Mouse (Mus musculus) bone marrow, adult 2 months (tissue): ENCODE measurements around the gene Slc45a2. TPM values are rescaled to one million over a fixed set of nuclear protein-coding genes. Genes with fewer than 3 reads are reported as not detected.

ENCODE experiments used
- H3K27ac ChIP-seq: fragments of 200-500 bp; 2 replicates; pipeline ENCODE4 v1.5.1; 2012; ENCODE audit warnings: low read depth, mild to moderate bottlenecking, control low read depth, inconsistent platforms, low read length; ENCODE audit not compliant: control insufficient read depth, poor library complexity, insufficient read depth
- H3K4me1 ChIP-seq: fragments of 200-500 bp; 2 replicates; pipeline ENCODE4 v1.6.1; 2011; ENCODE audit warnings: low read length; ENCODE audit not compliant: control insufficient read depth, insufficient read depth
- H3K4me3 ChIP-seq: fragments of 200-500 bp; replicated peaks from 2 replicates; pipeline ENCODE3; 2011; ENCODE audit warnings: mild to moderate bottlenecking, low read depth, low read length, control low read depth; ENCODE audit not compliant: control insufficient read depth
- CTCF ChIP-seq: fragments of 200-500 bp; IDR thresholded peaks from 2 replicates; pipeline ENCODE4 v1.5.1; 2011; ENCODE audit warnings: low read length, control low read depth; ENCODE audit not compliant: control insufficient read depth, insufficient read depth
- POLR2A ChIP-seq: fragments of 200-500 bp; IDR thresholded peaks from 2 replicates; pipeline ENCODE4 v1.6.1; 2011; ENCODE audit warnings: low read depth, mild to moderate bottlenecking, control low read depth, low read length, borderline replicate concordance; ENCODE audit not compliant: control insufficient read depth
- WGBS: fragments of 180-500 bp; shearing (Covaris S2); methylation state at CpG from one replicate; pipeline ENCODE4 v1.1.7; 2018; 5-methylcytosine and 5-hydroxymethylcytosine counted together
- polyA plus RNA-seq: library from polyadenylated mRNA; stranded (reverse); fragments of >200 nt; gene quantifications from 2 replicates; pipeline ENCODE4 v1.2.4, GENCODE M21; 2011; ENCODE audit warnings: low replicate concordance; ENCODE audit not compliant: missing spikeins, insufficient read depth, insufficient read length

Gene Slc45a2
- polyA plus RNA-seq, 1 experiment: not detected

- Histone ChIP-seq H3K4me3 (no peak overlapping the region), H3K27ac (no peak overlapping the region), H3K4me1 (no peaks in the 10 kb centered on the region)
- WGBS: 69% methylated on average over 4 of the region's 4 CpGs
- no peak for TF ChIP-seq CTCF
- no peak for TF ChIP-seq POLR2A
Observed at GRCm38 (mm10) chr15:11026801-11027561, 26.5 kb downstream of the Slc45a2 start.

DNA sequence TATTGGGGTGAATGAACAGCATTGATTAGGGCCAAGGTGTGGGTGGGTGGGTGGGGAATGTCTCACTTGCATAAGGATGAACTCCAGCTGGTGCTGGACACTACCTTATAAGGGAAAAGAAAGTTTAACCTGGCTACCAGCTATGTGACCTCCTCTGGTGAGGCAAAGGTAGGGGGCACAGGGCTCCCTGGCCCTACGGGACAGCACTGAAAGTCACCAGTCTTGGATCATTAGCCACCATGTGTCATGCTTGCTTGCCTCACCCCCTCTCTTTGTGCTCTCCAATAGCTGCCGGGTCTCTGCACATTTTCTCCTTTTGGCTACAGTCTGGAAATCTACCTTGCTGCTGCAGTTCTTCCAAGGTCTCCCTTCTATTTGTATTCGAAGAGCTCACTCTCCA lies 29.7 kb downstream of the Slc45a2 start:
- Histone ChIP-seq H3K4me1 (no peaks in the 10 kb centered on the region), H3K4me3 (no peak overlapping the region), H3K27ac (no peak overlapping the region)
- 69% methylated on average over 3 of the region's 3 CpGs for WGBS
- no peak for TF ChIP-seq CTCF
- TF ChIP-seq POLR2A: no peak

DNA sequence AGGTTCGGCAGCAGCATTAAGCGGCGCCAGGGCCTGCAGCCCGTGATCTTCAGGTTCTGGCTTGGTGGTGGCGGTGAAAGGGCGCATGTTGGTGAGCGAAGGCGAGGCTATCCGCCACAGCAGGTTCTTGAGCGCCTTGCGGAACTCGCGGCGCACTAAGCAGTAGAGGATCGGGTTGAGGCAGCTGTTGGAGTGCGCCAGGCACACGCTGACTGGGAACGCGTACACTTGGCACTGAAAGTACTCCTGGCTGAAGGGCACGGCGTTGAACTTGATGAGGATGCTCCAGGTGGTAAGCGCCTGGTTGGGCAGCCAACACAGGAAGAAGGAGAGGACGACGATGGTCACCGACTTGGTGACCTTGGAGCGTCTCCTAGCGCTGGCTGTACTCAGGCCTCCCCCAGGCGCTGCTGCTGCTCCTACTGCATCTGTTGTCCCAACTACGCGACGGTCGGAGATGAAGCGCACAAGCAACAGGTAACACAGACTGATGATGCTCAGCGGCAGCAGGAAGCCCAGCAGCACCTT lies 35.5 kb downstream of the Slc45a2 start:
- Histone ChIP-seq H3K27ac (no peak overlapping the region), H3K4me1 (no peaks in the 10 kb centered on the region), H3K4me3 (no peak overlapping the region)
- TF ChIP-seq CTCF: no peak
- 4% methylated on average over 33 of the region's 34 CpGs for WGBS

- no peak for TF ChIP-seq CTCF
- TF ChIP-seq POLR2A: no peak
- no peaks in the 10 kb centered on the region for H3K4me1 ChIP-seq
- H3K4me3 ChIP-seq: no peak overlapping the region
- WGBS: 4% methylated on average over 49 of the region's 49 CpGs
- H3K27ac ChIP-seq: no peak overlapping the region
Observed at GRCm38 (mm10) chr15:11036535-11037375, 36.2 kb downstream of the Slc45a2 start.

- H3K4me3 ChIP-seq: no peak overlapping the region
- H3K4me1 ChIP-seq: no peaks in the 10 kb centered on the region
- 8% methylated on average over 8 of the region's 8 CpGs for WGBS
- H3K27ac ChIP-seq: no peak overlapping the region
- TF ChIP-seq POLR2A: no peak
- no peak for TF ChIP-seq CTCF
Observed at GRCm38 (mm10) chr15:11037376-11037695, 36.8 kb downstream of the Slc45a2 start.

DNA sequence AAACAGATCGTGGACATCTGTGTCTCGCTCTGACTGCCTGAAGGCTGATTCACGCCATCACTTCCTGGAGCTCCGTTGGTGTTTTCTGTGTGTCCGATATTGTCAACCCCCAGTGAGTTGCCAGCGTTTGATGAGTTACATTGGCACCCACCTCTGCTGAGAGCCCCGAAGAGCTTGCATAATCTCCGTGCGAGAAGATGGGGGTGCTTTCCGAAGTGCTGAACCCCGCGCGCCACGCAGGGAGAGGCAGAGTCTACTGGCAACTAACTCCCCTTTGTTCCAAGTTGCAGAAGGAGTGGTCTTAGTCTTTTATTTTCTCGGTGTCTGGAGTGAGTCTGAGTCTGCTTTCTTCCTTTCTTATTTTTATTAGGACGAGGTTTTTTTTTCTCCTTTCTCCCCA lies 37.2 kb downstream of the Slc45a2 start, which contains the start of gene Rxfp3:
Gene Rxfp3 (minus strand): TSS at position 281 of the 400 bp plus-strand sequence.
- no peak for TF ChIP-seq CTCF
- TF ChIP-seq POLR2A: no peak
- 4% methylated on average over 16 of the region's 16 CpGs for WGBS
- H3K4me3 ChIP-seq: no peak within 1 kb of the TSS
- no peak within 1 kb of the TSS for H3K27ac ChIP-seq
- H3K4me1 ChIP-seq: no peaks in the 10 kb centered on the region

- Histone ChIP-seq H3K4me3 (no peak overlapping the region), H3K27ac (no peak overlapping the region), H3K4me1 (no peaks in the 10 kb centered on the region)
- TF ChIP-seq POLR2A: no peak
- TF ChIP-seq CTCF: no peak
- WGBS: 3% methylated on average over 12 of the region's 12 CpGs
Observed at GRCm38 (mm10) chr15:11038476-11038875, 38.0 kb downstream of the Slc45a2 start.

GRCm38 (mm10) chr15:11040067-11040466 lies 39.5 kb downstream of the Slc45a2 start:
- Histone ChIP-seq H3K4me1 (no peaks in the 10 kb centered on the region), H3K4me3 (no peak overlapping the region), H3K27ac (no peak overlapping the region)
- TF ChIP-seq POLR2A (no peak), CTCF (no peak)
- 55% methylated on average over 5 of the region's 5 CpGs for WGBS
